Mouse (Mus musculus) liver, embryonic 14.5 days (tissue): Measurements from ENCODE around the gene Sestd1. TPM values are rescaled to one million over a fixed set of nuclear protein-coding genes. Genes with fewer than 3 reads are reported as not detected.

ENCODE experiments used
- ATAC-seq: fragments of 200-750 bp; cut with Nextera tagmentation; 2 replicates; pipeline ENCODE4 v1.8.0; 2017; ENCODE audit warnings: moderate number of reproducible peaks, mild to moderate bottlenecking, moderate library complexity; ENCODE audit not compliant: insufficient read depth
- DNase-seq, 3 experiments: peaks; one replicate each; pipeline ENCODE4 v3.0.0-alpha.2; 2012 to 2013; ENCODE audit warnings: low read depth in 3 of 3, low spot score in 3 of 3
- H3K27ac ChIP-seq: fragments of 300-500 bp; sonication (generic); 2 replicates; pipeline ENCODE4 v1.5.1; 2014; ENCODE audit warnings: moderate library complexity, mild to moderate bottlenecking, control low read depth, inconsistent platforms
- H3K27me3 ChIP-seq: fragments of 300-500 bp; sonication (generic); 2 replicates; pipeline ENCODE4 v1.6.1; 2014; ENCODE audit warnings: mild to moderate bottlenecking, low read length, moderate library complexity; ENCODE audit not compliant: control insufficient read depth, insufficient read depth
- H3K36me3 ChIP-seq: fragments of 300-500 bp; sonication (generic); replicated peaks from 2 replicates; pipeline ENCODE4 v1.6.1; 2014; ENCODE audit warnings: low read depth; ENCODE audit not compliant: control insufficient read depth, insufficient read depth
- H3K4me1 ChIP-seq, 2 experiments: fragments of 200-500 bp in 1 of 2; fragments of 300-500 bp in 1 of 2; sonication (generic) in 1 of 2; replicated peaks; 2 replicates each; pipeline ENCODE4 v1.6.1; 2012 to 2014; ENCODE audit warnings: antibody characterized with exemption in 1 of 2, inconsistent platforms in 1 of 2, low read length in 1 of 2; ENCODE audit not compliant: control insufficient read depth in 2 of 2, insufficient read depth in 2 of 2
- H3K4me2 ChIP-seq: fragments of 300-500 bp; sonication (generic); 2 replicates; pipeline ENCODE4 v1.6.1; 2014; ENCODE audit warnings: low read depth, mild to moderate bottlenecking, control low read depth, moderate library complexity
- H3K4me3 ChIP-seq, 2 experiments: fragments of 200-500 bp in 1 of 2; fragments of 300-500 bp in 1 of 2; sonication (generic) in 1 of 2; 2 replicates each; pipeline ENCODE4 v1.5.1; 2012 to 2014; ENCODE audit warnings: low read depth in 2 of 2, low read length in 2 of 2, mild to moderate bottlenecking in 2 of 2, control low read depth in 1 of 2, inconsistent platforms in 1 of 2, moderate library complexity in 1 of 2; ENCODE audit not compliant: insufficient read depth in 1 of 2
- H3K9ac ChIP-seq: fragments of 300-500 bp; sonication (generic); replicated peaks from 2 replicates; pipeline ENCODE4 v1.6.1; 2014; ENCODE audit warnings: mild to moderate bottlenecking, control low read depth, moderate library complexity
- H3K9me3 ChIP-seq: fragments of 300-500 bp; sonication (generic); 2 replicates; pipeline ENCODE4 v1.6.1; 2016; ENCODE audit warnings: low read length, mixed read lengths; ENCODE audit not compliant: control insufficient read depth
- CTCF ChIP-seq: IDR thresholded peaks from 2 replicates; pipeline ENCODE4 v1.5.1; 2016; ENCODE audit warnings: antibody characterized with exemption, low read depth, control low read depth
- EP300 ChIP-seq: IDR thresholded peaks from 2 replicates; pipeline ENCODE4 v1.6.1; 2016; ENCODE audit warnings: antibody characterized with exemption, low read depth
- WGBS: fragments of 180-500 bp; shearing (Covaris S2); extraction: QIAGEN DNeasy Blood & Tissue Kit; methylation state at CpG from one replicate; pipeline ENCODE4 v1.1.7; 2014; ENCODE audit not compliant: insufficient replicate concordance; 5-methylcytosine and 5-hydroxymethylcytosine counted together
- polyA plus RNA-seq, 2 experiments: library from polyadenylated mRNA; depleted of rRNA in 1 of 2; stranded (reverse) in 1 of 2; unstranded in 1 of 2; fragments of >200 nt; fragmentation: Nextera tagmentation in 1 of 2; extraction: Ambion mirVana in 1 of 2; gene quantifications; 2 replicates each; pipeline versions ENCODE4 v1.2.1 to v1.2.3; 2012 to 2014

The Sestd1 gene
- polyA plus RNA-seq, 2 experiments, result 0.46 to 0.48 TPM

DNA sequence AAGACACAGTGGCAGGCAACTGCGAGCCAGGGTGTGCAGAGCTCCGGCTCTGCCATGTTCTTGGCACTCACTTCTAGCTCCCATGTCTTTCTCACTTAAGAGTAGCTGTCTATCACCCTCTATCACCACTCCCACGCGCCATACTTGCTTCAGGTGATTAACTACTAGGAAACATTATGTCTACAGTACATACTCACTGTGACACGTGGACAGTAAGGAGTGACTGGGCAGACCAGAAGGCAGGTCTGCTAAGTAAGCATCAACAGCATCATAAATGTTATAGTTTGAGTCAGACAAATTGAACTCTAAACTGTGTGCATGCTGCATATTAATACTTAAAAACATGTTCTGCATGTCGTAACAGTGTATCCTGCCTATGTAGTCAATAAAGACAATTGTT, 27.2 kb downstream of the Sestd1 start:
- no peaks in the 10 kb centered on the region for H3K27me3 ChIP-seq
- no peak for DNase-seq
- H3K4me2 ChIP-seq, result no peak overlapping the region
- H3K27ac ChIP-seq, result no peak overlapping the region
- no peak overlapping the region for H3K9ac ChIP-seq
- no peaks in the 10 kb centered on the region for H3K9me3 ChIP-seq
- no peaks in the 10 kb centered on the region for H3K4me1 ChIP-seq
- WGBS, result 68% methylated on average over 6 of the region's 6 CpGs
- TF ChIP-seq EP300 (no peak), CTCF (no peak)
- ATAC-seq, result no peak
- no peak overlapping the region for H3K4me3 ChIP-seq
- no peaks in the 10 kb centered on the region for H3K36me3 ChIP-seq

- DNase-seq (no peak), ATAC-seq (no peak)
- no peak for TF ChIP-seq CTCF
- no peak for TF ChIP-seq EP300
- Histone ChIP-seq H3K36me3 (no peaks in the 10 kb centered on the region), H3K4me2 (no peak overlapping the region), H3K27me3 (no peaks in the 10 kb centered on the region), H3K4me1 (no peaks in the 10 kb centered on the region), H3K4me3 (no peak overlapping the region), H3K27ac (no peak overlapping the region), H3K9me3 (no peaks in the 10 kb centered on the region), H3K9ac (no peak overlapping the region)
- WGBS, result 70% methylated on average over 6 of the region's 6 CpGs
These were observed 28.7 kb downstream of the Sestd1 start for GRCm38 (mm10) chr2:77251736-77252135.

GRCm38 (mm10) chr2:77249771-77250681, 30.4 kb downstream of the Sestd1 start:
- H3K4me1 ChIP-seq, result no peaks in the 10 kb centered on the region
- no peaks in the 10 kb centered on the region for H3K9me3 ChIP-seq
- no peak overlapping the region for H3K4me3 ChIP-seq
- DNase-seq (peak in 2 of 3 experiments; percentile 1 to 4), ATAC-seq (no peak)
- H3K9ac ChIP-seq, result no peak overlapping the region
- H3K36me3 ChIP-seq, result no peaks in the 10 kb centered on the region
- 40% methylated on average over 8 of the region's 8 CpGs for WGBS
- H3K4me2 ChIP-seq, result no peak overlapping the region
- no peak for TF ChIP-seq EP300
- peak; percentile 69 for TF ChIP-seq CTCF
- no peaks in the 10 kb centered on the region for H3K27me3 ChIP-seq
- H3K27ac ChIP-seq, result no peak overlapping the region

DNA sequence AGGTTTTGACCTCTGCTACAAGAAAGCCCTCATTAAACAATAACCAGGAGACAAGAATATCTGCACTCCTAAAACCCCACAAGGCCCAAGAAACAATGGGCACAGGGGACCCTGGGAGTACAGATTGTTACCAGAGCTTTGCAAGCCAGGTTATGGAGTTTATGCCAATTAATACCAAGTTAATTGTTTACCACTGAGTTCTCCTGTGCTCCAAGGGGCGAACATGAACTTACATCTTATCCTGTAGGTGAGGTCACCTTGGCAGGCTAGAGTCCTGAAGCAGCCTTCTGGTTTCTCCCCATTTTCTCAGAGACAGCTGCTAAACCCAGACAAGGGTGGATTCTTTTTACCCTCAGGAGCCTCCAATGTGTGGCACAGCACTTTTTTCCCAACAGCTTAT, 32.0 kb downstream of the Sestd1 start:
- WGBS, result 35% methylated on average over 1 of the region's 1 CpGs
- Histone ChIP-seq H3K4me1 (no peaks in the 10 kb centered on the region), H3K36me3 (no peaks in the 10 kb centered on the region), H3K4me2 (no peak overlapping the region), H3K27me3 (no peaks in the 10 kb centered on the region), H3K27ac (no peak overlapping the region), H3K9ac (no peak overlapping the region), H3K9me3 (no peaks in the 10 kb centered on the region), H3K4me3 (no peak overlapping the region)
- ATAC-seq (no peak), DNase-seq (no peak)
- TF ChIP-seq EP300 (no peak), CTCF (no peak)

- H3K9ac ChIP-seq, result no peak overlapping the region
- DNase-seq (no peak), ATAC-seq (no peak)
- H3K27me3 ChIP-seq, result no peaks in the 10 kb centered on the region
- no peak overlapping the region for H3K4me2 ChIP-seq
- H3K4me1 ChIP-seq, result no peaks in the 10 kb centered on the region
- WGBS, result 65% methylated on average over 10 of the region's 10 CpGs
- no peak overlapping the region for H3K4me3 ChIP-seq
- no peak overlapping the region for H3K27ac ChIP-seq
- TF ChIP-seq CTCF, result no peak
- TF ChIP-seq EP300, result no peak
- no peaks in the 10 kb centered on the region for H3K36me3 ChIP-seq
- no peaks in the 10 kb centered on the region for H3K9me3 ChIP-seq
These were observed 33.1 kb downstream of the Sestd1 start for GRCm38 (mm10) chr2:77247200-77247830.
